Mouse (Mus musculus) effector memory CD4-positive, alpha-beta T cell, adult 7 months (primary cell): Measurements from ENCODE around the gene Arhgap25. TPM values are rescaled to one million over a fixed set of nuclear protein-coding genes. Genes with fewer than 3 reads are reported as not detected.

Source experiments
- polyA plus RNA-seq: library from polyadenylated mRNA; unstranded; fragments of 100-300 nt; shearing (Covaris generic); gene quantifications from one replicate; pipeline ENCODE4 v1.2.1, GENCODE M21; 2017

The Arhgap25 gene
- 94.8 TPM for polyA plus RNA-seq

GRCm38 (mm10) chr6:87532953-87533710 lies at the start of gene Arhgap25:
Gene Arhgap25 (minus strand): TSS chr6:87533259.

GRCm38 (mm10) chr6:87428487-87429044 lies 104.5 kb downstream of the Arhgap25 start, which contains the start of gene Bmp10:
Gene Bmp10 (plus strand): TSS chr6:87428994.

Other genes with a start within 250 kb of the Arhgap25 start
- not detected for gene Antxr1, start 197.4 kb downstream of the Arhgap25 start, polyA plus RNA-seq
- gene Gkn1, start 182.3 kb downstream of the Arhgap25 start, polyA plus RNA-seq = not detected
- gene Gkn2, start 159.9 kb downstream of the Arhgap25 start, polyA plus RNA-seq = not detected
- gene Gkn3, start 144.3 kb downstream of the Arhgap25 start, polyA plus RNA-seq = not detected
- gene Bmp10, start 104.3 kb downstream of the Arhgap25 start, polyA plus RNA-seq = not detected
- 0.50 TPM for gene Prokr1, start 57.5 kb upstream of the Arhgap25 start, polyA plus RNA-seq
- gene Aplf, start 138.9 kb upstream of the Arhgap25 start, polyA plus RNA-seq = 4.0 TPM
- gene Efcc1, start 197.6 kb upstream of the Arhgap25 start, polyA plus RNA-seq = 0.45 TPM
- gene Gp9, start 244.8 kb upstream of the Arhgap25 start, polyA plus RNA-seq = not detected